Mouse (Mus musculus) skeletal muscle tissue, postnatal 0 days (tissue): ENCODE results near the gene Nwd1. TPM values are rescaled to one million over a fixed set of nuclear protein-coding genes. Genes with fewer than 3 reads are reported as not detected.

Experiments used
- microRNA-seq, 2 experiments: library from miRNA; unstranded; fragments of <30 nt; microRNA quantifications; one replicate each; pipeline ENCODE4; 2016
- polyA plus RNA-seq: library from polyadenylated mRNA; unstranded; fragments of >200 nt; fragmentation: Nextera tagmentation; extraction: Ambion mirVana; gene quantifications from 2 replicates; pipeline ENCODE4 v1.2.1, GENCODE M21; 2015

The Nwd1 gene
- 0.16 and 0.21 TPM in 2 replicates for polyA plus RNA-seq

DNA sequence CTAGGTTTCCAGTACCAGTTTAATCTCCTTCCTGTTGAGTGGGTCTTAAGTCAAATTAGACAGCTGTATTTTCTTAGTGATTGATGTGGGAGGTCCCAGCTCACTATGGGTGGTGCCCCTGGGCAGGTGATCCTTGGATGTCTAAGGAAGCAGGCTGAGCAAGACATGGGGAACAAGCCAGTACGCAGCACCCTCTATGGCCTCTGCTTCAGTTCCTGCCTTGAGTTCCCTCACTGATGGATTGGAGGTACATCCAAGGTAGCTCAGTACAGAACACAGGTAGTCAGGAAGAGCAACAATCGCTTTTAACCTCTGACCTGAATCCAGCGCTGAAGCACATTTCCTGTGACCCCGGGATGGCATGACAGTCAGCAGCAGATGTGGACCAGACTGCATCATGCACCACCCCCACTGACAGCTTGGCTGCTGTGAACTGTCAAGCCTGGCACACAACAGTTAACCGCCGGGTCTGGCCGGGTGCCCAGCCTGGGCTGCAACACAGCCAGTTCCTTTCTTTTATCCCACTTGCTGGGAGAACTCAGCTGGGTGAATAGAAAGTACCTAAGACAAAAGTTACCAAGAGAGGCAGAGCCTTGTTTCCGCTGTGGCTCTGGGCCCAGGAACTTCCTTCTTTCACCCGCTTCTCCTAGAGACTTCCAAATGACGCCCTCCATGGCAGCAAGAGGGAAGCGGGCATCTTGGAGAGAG lies at the start of gene Nwd1:
Nwd1 (plus strand) TSS at position 652 of the 708 bp plus-strand sequence.

GRCm38 (mm10) chr8:72722769-72723650 lies 76.5 kb downstream of the Nwd1 start, which contains the start of gene Sin3b:
Gene Sin3b, plus strand, starts transcription at chr8:72723285.

GRCm38 (mm10) chr8:72761322-72762051 lies 115.0 kb downstream of the Nwd1 start, which contains the start of gene F2rl3:
Gene F2rl3, plus strand, starts transcription at chr8:72761880.

Small RNA genes lying within 50 kb of the gene (microRNA-seq; reads per million reads assigned to microRNA genes)
- 0 reads per million in 2 experiments for gene Gm26237

Other genes with a start within 250 kb of the Nwd1 start
- gene Eps15l1, start 225.3 kb upstream of the Nwd1 start, polyA plus RNA-seq, result 20.2 and 21.3 TPM in 2 replicates
- gene Calr3, start 202.8 kb upstream of the Nwd1 start, polyA plus RNA-seq, result 1.3 and 1.5 TPM in 2 replicates
- gene 1700030K09Rik, start 202.8 kb upstream of the Nwd1 start, polyA plus RNA-seq, result 5.5 and 6.5 TPM in 2 replicates
- 21.5 and 22.3 TPM in 2 replicates for gene Cherp, start 171.5 kb upstream of the Nwd1 start, polyA plus RNA-seq
- gene Slc35e1, start 154.1 kb upstream of the Nwd1 start, polyA plus RNA-seq, result 7.2 and 8.0 TPM in 2 replicates
- 7.3 and 7.8 TPM in 2 replicates for gene Med26, start 98.4 kb upstream of the Nwd1 start, polyA plus RNA-seq
- gene Smim7, start 75.6 kb upstream of the Nwd1 start, polyA plus RNA-seq, result 120 and 125 TPM in 2 replicates
- gene Tmem38a, start 74.7 kb upstream of the Nwd1 start, polyA plus RNA-seq, result 544 and 611 TPM in 2 replicates
- 135 and 136 TPM in 2 replicates for gene Sin3b, start 76.6 kb downstream of the Nwd1 start, polyA plus RNA-seq
- gene F2rl3, start 115.2 kb downstream of the Nwd1 start, polyA plus RNA-seq, result 0.69 and 1.1 TPM in 2 replicates